Mouse (Mus musculus): ENCODE results near the gene Ly6g5c.

- TF ChIP-seq CTCF (IDR thresholded peaks at IDR 0.05; ENCODE audit: low read depth) (no peak), EP300 (IDR thresholded peaks at IDR 0.05; ENCODE audit: low read depth) (no peak)
Measured at GRCm38 (mm10) chr17:35127017-35127416, 18.9 kb downstream of the Ly6g5c start.

Data from heart, postnatal 0 days (tissue).